Mouse (Mus musculus): ENCODE data around the gene Gm20916. TPM values are rescaled to one million over a fixed set of nuclear protein-coding genes. Genes with fewer than 3 reads are reported as not detected.
"Not testable (repeated sequence)": the region's sequence is repeated elsewhere in the genome, so short reads cannot be mapped to it uniquely, and the experiment has no call there.

The Gm20916 gene
- polyA plus RNA-seq (2016; fragmentation: Nextera tagmentation; extraction: Ambion mirVana): not detected in 2 replicates

GRCm38 (mm10) chrY:79319265-79319664, at the start of gene Gm20916:
TSS of gene Gm20916 (plus strand) at chrY:79319565.
- not testable (repeated sequence) for H3K4me1 ChIP-seq; ATAC-seq (ENCODE audit: low FRiP score); H3K4me3 ChIP-seq (replicated peaks); H3K9ac ChIP-seq; H3K36me3 ChIP-seq (replicated peaks); H3K27me3 ChIP-seq; H3K9me3 ChIP-seq; H3K27ac ChIP-seq; H3K4me2 ChIP-seq
- no CpG with 5 or more reads among the region's 6 CpGs for WGBS

Other genes with a start within 250 kb of the Gm20916 start
- gene Gm20917, start 168.4 kb upstream of the Gm20916 start, polyA plus RNA-seq (2016; fragmentation: Nextera tagmentation; extraction: Ambion mirVana): not detected in 2 replicates